Mouse (Mus musculus) small intestine, adult 2 months (tissue): ENCODE measurements around the gene Mtmr14.

Experiments used
- CTCF ChIP-seq: fragments of 200-500 bp; IDR thresholded peaks from 2 replicates; pipeline ENCODE4 v1.5.1; 2012; ENCODE audit warnings: low read depth, mild to moderate bottlenecking, control low read depth, inconsistent platforms, low read length, moderate library complexity, mixed read lengths; ENCODE audit not compliant: insufficient replicate concordance, insufficient read length; ENCODE audit errors: extremely low read depth
- POLR2A ChIP-seq: fragments of 200-500 bp; IDR thresholded peaks from 2 replicates; pipeline ENCODE4 v1.6.1; 2012; ENCODE audit warnings: low read depth, mild to moderate bottlenecking, control low read depth, inconsistent platforms, low read length, moderate library complexity

- no peak for TF ChIP-seq CTCF
- no peak for TF ChIP-seq POLR2A
Measured at GRCm38 (mm10) chr6:113330547-113330946, 92.9 kb downstream of the Mtmr14 start.
